Mouse (Mus musculus) liver, adult 2 months (tissue): ENCODE measurements around the gene Hormad2. TPM values are rescaled to one million over a fixed set of nuclear protein-coding genes. Genes with fewer than 3 reads are reported as not detected.

Experiments
- DNase-seq: peaks from one replicate; pipeline ENCODE4 v3.0.0-alpha.2; 2011; ENCODE audit warnings: low read depth, low spot score; ENCODE audit errors: extremely low read depth
- H3K27ac ChIP-seq: fragments of 200-500 bp; replicated peaks from 2 replicates; pipeline ENCODE4 v1.5.1; 2012; ENCODE audit warnings: low read depth, mild to moderate bottlenecking, control low read depth, inconsistent platforms, low read length; ENCODE audit not compliant: insufficient read depth
- H3K27me3 ChIP-seq: fragments of 200-500 bp; 2 replicates; pipeline ENCODE4 v1.6.1; 2012; ENCODE audit warnings: mild to moderate bottlenecking, moderate library complexity, low read length, inconsistent platforms; ENCODE audit not compliant: control insufficient read depth, insufficient read depth
- H3K36me3 ChIP-seq: fragments of 200-500 bp; 2 replicates; pipeline ENCODE4 v1.6.1; 2012; ENCODE audit warnings: low read length, inconsistent platforms; ENCODE audit not compliant: control insufficient read depth, insufficient read depth
- H3K4me1 ChIP-seq: fragments of 200-500 bp; 2 replicates; pipeline ENCODE4 v1.6.1; 2011; ENCODE audit warnings: low read length; ENCODE audit not compliant: control insufficient read depth, insufficient read depth
- H3K4me3 ChIP-seq: fragments of 200-500 bp; 2 replicates; pipeline ENCODE4 v1.5.1; 2011; ENCODE audit warnings: low read depth, mild to moderate bottlenecking, control low read depth, low read length, moderate library complexity; ENCODE audit not compliant: insufficient read depth
- H3K79me2 ChIP-seq: fragments of 200-500 bp; 2 replicates; pipeline ENCODE4 v1.6.1; 2012; ENCODE audit warnings: inconsistent platforms, mild to moderate bottlenecking, low read length, moderate library complexity; ENCODE audit not compliant: control insufficient read depth, insufficient read depth
- H3K9ac ChIP-seq: fragments of 200-500 bp; 2 replicates; pipeline ENCODE4 v1.6.1; 2012; ENCODE audit warnings: low read depth, mild to moderate bottlenecking, control low read depth, inconsistent platforms, low read length
- CTCF ChIP-seq: fragments of 200-500 bp; IDR thresholded peaks from 2 replicates; pipeline ENCODE4 v1.5.1; 2011; ENCODE audit warnings: low read depth, low read length, control low read depth
- POLR2A ChIP-seq: fragments of 200-500 bp; IDR thresholded peaks from 2 replicates; pipeline ENCODE4 v1.6.1; 2011; ENCODE audit warnings: low read length, control low read depth; ENCODE audit not compliant: insufficient read depth; ENCODE audit errors: extremely low read depth
- WGBS: fragments of 180-500 bp; shearing (Covaris S2); methylation state at CpG from one replicate; pipeline ENCODE4 v1.1.7; 2018; 5-methylcytosine and 5-hydroxymethylcytosine counted together
- polyA plus RNA-seq: library from polyadenylated mRNA; depleted of rRNA; stranded (reverse); fragments of >200 nt; gene quantifications from 2 replicates; pipeline ENCODE4 v1.2.3, GENCODE M21; 2012
- total RNA-seq: library from RNA; depleted of rRNA; stranded (reverse); fragments of >200 nt; gene quantifications from 2 replicates; pipeline ENCODE4 v1.2.3, GENCODE M21; 2014

Gene Hormad2
- total and polyA plus RNA-seq, 2 experiments: 0.12 to 1.0 TPM

- Histone ChIP-seq H3K27me3 (no peaks in the 10 kb centered on the region), H3K4me1 (no peaks in the 10 kb centered on the region), H3K27ac (no peak overlapping the region), H3K9ac (no peak overlapping the region), H3K4me3 (no peak overlapping the region), H3K36me3 (no peaks in the 10 kb centered on the region), H3K79me2 (no peaks in the 10 kb centered on the region)
- no peak for DNase-seq
- WGBS: 84% methylated on average over 5 of the region's 5 CpGs
- TF ChIP-seq POLR2A (no peak), CTCF (no peak)
Observed at GRCm38 (mm10) chr11:4302363-4302913, 138.5 kb downstream of the Hormad2 start.

GRCm38 (mm10) chr11:4300683-4301082, 140.2 kb downstream of the Hormad2 start:
- H3K4me3 ChIP-seq: no peak overlapping the region
- TF ChIP-seq POLR2A (no peak), CTCF (no peak)
- H3K4me1 ChIP-seq: no peaks in the 10 kb centered on the region
- H3K79me2 ChIP-seq: no peaks in the 10 kb centered on the region
- no peak for DNase-seq
- H3K27ac ChIP-seq: no peak overlapping the region
- WGBS: 63% methylated on average over 3 of the region's 3 CpGs
- H3K27me3 ChIP-seq: no peaks in the 10 kb centered on the region
- H3K36me3 ChIP-seq: no peaks in the 10 kb centered on the region
- H3K9ac ChIP-seq: no peak overlapping the region

DNA sequence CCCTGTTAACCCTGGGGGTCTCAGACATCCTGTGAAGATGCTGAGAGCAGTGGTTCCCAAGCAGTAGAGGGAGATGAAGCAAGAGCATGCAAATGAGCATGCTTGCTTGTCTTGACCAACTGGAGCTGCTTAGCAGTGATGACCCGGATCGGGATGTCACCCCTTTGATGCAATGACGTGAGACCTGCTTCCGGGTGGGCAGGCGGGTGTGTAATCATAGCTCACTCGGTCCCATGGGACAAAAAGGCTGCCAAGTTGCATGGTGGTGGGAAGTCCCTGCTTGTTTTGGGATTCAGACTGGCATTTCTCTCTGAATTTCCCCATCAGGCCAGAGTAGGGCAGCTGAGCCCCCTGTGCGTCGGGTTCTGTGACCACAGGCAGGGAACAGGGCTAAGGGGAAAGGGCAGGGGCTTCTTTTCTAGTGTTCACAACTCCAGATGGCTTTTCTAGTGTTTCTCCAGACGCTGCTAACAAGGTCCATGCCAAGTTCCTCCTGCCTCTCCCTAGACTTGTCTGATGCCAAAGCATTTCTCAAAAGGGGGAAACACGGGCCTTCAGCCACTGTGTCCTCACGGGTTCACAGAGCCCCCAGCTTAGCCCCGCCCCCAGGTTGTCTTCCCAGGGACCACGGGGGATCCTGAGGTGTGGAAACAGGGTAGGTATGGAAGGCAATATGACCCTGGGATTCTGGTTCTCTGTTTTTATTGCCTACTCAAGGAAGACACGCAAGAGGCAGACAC, 141.0 kb downstream of the Hormad2 start:
- Histone ChIP-seq H3K79me2 (no peaks in the 10 kb centered on the region), H3K9ac (no peak overlapping the region), H3K27ac (no peak overlapping the region), H3K4me1 (no peaks in the 10 kb centered on the region; the same call in 1 of the 2 replicates), H3K4me3 (no peak overlapping the region), H3K36me3 (no peaks in the 10 kb centered on the region), H3K27me3 (no peaks in the 10 kb centered on the region)
- no peak for DNase-seq
- TF ChIP-seq POLR2A (no peak), CTCF (no peak)
- WGBS: 68% methylated on average over 14 of the region's 14 CpGs

DNA sequence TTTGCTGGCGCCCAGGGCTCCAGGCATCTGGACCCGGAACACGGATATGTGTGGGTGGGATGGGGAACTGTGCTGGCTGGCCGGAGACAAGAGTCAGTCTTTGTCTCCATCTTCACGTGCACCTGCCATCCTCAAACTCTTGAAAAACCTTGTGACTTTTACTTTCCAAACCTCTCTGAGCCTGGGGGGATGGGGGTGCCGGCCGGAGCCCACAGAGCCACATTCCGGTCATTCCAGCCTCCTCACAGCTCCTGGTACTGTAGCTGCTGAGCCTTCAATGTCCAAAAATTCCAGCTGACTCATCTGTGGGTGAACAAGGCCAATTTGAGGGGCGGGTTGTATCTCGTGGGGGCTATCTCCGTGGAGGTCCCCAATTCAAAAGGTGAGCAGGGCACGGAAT, 141.7 kb downstream of the Hormad2 start:
- Histone ChIP-seq H3K4me3 (no peak overlapping the region), H3K27me3 (no peaks in the 10 kb centered on the region), H3K27ac (no peak overlapping the region), H3K79me2 (no peaks in the 10 kb centered on the region), H3K4me1 (peaks cover 3% of the 10 kb centered on the region; the same call in 1 of the 2 replicates), H3K36me3 (no peaks in the 10 kb centered on the region), H3K9ac (no peak overlapping the region)
- TF ChIP-seq CTCF (no peak), POLR2A (no peak)
- WGBS: 42% methylated on average over 12 of the region's 12 CpGs
- DNase-seq: no peak

- Histone ChIP-seq H3K4me1 (peaks cover 3% of the 10 kb centered on the region; the same call in 1 of the 2 replicates), H3K27me3 (no peaks in the 10 kb centered on the region), H3K4me3 (no peak overlapping the region), H3K79me2 (no peaks in the 10 kb centered on the region), H3K27ac (no peak overlapping the region), H3K9ac (no peak overlapping the region), H3K36me3 (no peaks in the 10 kb centered on the region)
- 46% methylated on average over 7 of the region's 7 CpGs for WGBS
- TF ChIP-seq POLR2A: no peak
- TF ChIP-seq CTCF: no peak
- DNase-seq: no peak
Observed at GRCm38 (mm10) chr11:4298615-4299014, 142.3 kb downstream of the Hormad2 start.

GRCm38 (mm10) chr11:4297753-4298152, 143.2 kb downstream of the Hormad2 start:
- Histone ChIP-seq H3K36me3 (no peaks in the 10 kb centered on the region), H3K27me3 (no peaks in the 10 kb centered on the region), H3K27ac (no peak overlapping the region), H3K4me3 (no peak overlapping the region), H3K79me2 (no peaks in the 10 kb centered on the region), H3K4me1 (peaks cover 3% of the 10 kb centered on the region; the same call in 1 of the 2 replicates), H3K9ac (no peak overlapping the region)
- TF ChIP-seq CTCF (no peak), POLR2A (no peak)
- DNase-seq: no peak
- 76% methylated on average over 3 of the region's 3 CpGs for WGBS
